Mouse (Mus musculus) kidney, postnatal 4 days (tissue): ENCODE results near the gene Slc35b2.

ENCODE experiments used
- DNase-seq, 2 experiments: peaks; one replicate each; pipeline ENCODE4 v3.0.0; 2021; ENCODE audit warnings: mixed read lengths in 2 of 2

Slc35b2 gene

DNA sequence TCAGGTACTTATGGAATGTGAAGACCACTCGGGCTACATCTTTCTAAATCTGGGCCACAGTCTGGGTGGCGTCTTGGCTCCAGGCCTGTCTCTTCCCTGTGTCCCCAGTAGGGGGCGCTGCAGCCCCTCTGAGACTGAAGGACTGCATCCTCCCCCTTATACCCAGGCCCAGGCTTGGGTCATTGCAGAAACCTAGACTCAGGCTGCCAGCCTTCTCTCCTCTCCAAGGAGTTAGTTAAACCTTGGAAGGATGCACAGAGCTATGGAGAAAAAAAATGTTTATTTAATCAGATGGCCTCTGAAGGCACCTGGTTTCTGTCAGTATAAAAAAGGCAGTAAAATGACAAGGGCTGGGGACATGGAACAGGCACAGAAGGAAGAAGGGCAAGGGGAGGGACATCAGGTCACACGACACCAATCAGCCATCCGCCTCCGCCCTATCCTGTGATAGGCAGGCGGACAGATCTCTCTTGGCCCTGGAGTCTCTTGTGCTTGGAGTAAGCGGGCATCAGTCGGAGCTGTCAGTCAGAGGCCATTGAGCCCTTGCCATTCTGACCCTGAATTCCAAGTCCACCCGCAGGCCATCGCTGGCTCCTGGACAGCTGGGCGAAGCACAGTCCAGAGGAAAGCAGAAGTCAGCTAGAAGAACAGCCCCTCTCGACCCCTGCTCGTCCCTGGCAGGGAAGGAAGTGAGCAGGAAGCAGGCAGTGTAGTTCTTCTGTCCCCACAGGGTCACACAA, 21.4 kb downstream of the Slc35b2 start:
- DNase-seq, result peak; percentile 87 to 91

DNA sequence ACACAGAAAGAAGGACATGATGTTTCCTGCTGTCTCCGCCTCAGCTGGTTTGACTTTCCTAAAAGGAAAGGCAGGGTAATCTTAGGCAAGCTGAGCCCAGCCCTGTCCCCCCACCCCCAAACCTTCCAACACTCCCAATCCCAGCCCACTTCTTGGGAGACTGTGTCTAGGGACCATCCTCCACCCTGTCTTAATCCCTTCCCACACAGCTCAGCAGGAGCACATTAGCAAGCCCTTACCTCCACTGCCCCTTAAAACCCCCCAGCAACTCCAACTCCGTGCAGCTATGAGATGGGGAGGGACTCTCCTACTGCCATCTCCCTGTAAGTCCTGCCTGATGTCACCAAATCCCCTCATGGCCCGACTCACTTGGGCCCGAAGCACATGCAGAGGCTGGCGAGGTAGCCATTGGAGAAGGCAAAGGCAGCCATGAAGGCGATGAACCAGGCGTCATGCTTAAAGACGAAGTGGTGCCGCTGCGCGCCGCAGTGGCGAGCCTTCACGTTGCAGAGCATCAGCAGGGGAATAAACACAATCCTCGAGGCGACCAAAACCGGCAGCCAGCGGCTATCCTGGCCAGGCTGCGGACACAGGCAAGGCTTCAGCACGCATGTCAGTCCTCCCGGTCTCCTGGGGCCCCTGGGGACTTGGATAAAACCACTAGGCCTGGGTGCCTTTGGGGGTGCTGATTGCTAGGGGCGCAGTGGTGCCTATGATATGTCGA, 22.2 kb downstream of the Slc35b2 start:
- DNase-seq, result no peak

DNA sequence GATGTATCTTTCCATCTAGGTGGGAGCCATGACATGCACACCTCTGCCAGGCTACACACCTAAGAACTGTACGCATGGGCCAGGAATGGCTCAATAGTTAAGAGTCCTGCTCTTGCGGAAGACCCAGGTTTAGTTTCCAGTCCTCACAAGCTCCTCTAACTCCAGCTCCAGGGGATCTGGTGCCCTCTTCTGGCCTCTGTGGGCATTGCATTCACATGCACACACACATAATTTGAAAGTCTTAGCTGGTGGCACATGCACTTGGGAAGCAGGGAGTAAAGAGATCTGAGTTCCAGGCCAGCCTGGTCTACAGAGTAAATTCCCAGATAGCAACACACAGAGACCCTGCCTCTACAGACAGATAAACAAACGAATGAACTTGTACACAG, 22.8 kb downstream of the Slc35b2 start:
- peak in 1 of 2 experiments; percentile 59 for DNase-seq

DNA sequence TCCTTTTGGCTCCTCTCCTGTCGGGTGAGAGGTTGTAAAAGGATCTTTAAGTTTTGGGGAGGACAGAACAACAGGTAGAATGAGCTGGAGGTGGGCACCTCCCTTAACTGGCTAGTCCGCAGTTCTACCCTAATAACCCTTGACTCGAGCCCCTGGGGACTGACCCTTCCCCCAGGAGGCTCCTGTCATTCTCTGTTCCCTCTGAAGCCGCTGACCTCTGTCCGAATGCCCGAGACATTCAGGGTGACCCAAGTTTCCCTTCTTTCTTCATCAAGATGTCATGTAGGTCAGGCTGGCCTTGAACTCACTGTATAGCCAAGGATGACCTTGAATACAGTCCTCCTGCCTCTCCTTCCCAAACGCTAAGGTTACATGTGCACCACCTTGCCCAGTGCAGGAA, 24.7 kb downstream of the Slc35b2 start:
- no peak for DNase-seq

DNA sequence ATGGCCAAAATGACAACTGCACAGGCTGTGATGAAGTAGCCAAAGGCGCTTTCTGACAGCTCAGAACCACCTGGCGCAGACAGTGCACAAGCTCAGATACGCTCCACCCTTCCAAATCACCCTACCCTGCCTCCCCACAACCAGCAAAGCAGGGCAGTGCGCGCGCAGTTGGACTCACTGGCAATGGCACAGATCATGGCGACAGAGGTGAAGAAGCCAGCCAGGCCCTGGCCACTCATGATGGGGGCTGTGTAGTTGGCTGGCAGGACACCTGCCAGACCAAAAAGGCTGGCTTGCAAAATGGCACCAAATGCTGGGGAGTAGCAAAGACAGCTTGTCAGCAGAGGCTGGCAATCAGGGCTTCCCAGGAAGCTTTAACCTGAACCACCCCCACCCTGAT, 25.6 kb downstream of the Slc35b2 start:
- no peak for DNase-seq

DNA sequence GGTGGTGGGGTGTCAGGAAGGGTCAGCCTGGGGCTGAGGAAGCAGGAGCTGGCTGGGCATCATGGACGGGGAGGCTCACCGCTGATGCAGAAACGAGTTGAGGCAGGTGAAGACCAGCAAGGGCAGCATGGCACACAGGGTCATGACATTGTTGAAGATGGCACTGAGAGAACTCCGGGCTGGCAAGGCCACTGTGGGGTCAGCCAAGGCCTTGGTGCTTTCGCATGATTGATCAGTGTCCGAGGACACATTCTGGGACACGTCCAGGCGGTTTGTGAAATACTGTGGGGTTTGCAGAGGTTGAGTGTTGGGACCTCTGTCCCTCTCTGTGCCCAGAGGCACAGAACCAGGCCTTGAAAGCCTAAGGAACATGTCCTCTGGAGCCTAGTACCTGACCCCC, 26.2 kb downstream of the Slc35b2 start:
- no peak for DNase-seq

DNA sequence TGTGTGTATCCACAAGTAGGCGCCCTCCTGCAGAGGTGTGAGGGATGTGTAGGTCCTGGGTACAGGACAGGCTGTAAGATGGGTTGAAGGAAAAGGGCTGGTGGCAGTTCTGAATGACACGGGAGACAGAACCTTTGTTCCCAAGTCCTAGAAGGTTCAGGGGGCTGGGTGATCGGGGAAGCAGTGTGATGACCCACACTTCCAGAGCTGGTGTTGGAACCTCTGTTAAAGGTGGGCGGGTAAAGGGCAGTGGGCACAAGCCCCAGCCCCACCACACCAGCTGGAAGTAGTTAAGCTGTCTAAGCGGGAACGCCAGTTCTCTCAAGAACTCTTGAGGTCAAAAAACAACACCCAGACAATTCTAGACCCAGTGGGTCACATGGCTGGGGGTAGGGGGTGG, 26.7 kb downstream of the Slc35b2 start:
- DNase-seq, result no peak

DNA sequence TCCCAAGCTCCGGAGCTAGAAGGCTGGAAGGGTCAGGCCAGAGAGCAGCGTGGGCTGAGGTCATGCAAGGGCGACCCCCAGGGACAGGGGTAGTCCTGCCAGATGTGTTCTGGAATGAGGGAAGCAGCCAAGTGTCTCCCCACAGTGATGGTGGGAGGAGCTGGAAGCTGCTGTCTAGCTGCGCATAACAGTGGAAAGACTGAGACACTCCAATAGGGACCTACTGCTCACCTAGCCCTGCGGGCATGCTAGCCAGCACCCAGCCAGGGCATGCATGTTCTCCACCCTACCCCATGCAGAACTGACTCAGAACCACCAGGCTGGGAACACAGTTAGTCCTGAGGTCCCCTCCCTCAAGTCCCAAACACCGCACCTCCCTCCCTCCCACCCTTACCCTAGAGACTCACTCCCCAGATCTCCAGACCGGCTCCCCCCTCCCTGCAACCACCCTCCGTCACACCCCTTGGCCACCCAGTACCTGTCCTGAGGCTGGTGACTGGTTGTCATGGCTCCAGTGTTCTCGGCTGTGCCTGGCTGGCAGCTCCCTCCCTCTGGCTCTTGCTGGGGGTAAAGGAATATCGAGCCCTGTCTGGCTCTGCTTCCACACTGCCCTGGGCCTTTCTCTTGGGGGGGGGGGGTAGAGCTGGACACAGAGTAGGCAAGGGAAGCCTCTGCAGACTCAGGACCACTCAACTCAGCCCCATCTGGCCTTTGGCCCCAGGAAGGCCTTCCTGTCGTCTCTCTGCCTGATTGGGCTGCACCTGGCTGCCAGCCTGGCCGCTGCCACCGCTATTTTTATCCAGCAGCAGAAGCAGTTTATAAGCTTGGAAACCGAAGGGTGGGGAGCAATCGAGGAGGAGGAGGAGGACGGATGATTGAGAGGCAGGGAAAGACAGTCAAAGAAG, 28.3 kb downstream of the Slc35b2 start:
- DNase-seq, result peak; percentile 52 to 62

DNA sequence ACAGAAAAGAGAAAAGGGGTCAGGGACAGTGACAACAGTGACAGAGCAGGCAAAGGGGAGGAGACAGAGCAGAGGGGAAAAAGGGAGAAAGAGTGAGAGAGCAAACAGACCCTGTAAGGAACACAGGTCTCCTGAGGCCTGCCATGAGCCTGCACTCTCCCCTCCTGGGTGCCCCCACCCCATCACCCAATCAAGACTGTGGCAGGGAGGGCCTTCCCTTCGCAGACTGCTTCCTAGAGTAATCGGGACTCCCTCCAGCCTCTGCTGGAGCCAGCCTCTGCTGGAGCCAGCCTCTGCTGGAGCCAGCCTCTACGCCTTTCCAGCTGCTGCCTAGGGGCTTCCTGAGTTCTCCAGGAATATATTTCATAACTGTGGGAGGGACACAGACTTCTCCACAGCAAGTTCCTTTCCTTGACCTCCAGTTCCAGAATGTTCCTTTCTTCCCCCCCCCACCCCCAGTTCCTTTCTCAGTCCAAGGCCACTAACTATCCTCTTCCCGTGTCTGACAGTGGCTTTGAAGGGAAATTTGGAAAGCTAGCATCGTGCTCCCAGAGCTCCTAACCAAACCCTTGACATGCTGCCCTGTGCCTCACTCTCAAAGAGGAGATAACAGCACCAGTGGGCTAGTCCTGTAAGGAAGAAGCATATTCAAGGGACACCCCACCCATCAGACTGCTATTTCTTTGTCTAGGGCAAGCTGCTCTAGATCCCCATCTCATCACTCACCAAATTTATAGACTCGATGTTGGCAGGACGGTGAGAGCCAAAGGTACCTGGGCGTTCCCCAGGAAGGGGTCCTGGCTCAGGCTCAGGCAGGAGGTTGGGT, 29.1 kb downstream of the Slc35b2 start:
- peak; percentile 55 to 65 for DNase-seq

DNA sequence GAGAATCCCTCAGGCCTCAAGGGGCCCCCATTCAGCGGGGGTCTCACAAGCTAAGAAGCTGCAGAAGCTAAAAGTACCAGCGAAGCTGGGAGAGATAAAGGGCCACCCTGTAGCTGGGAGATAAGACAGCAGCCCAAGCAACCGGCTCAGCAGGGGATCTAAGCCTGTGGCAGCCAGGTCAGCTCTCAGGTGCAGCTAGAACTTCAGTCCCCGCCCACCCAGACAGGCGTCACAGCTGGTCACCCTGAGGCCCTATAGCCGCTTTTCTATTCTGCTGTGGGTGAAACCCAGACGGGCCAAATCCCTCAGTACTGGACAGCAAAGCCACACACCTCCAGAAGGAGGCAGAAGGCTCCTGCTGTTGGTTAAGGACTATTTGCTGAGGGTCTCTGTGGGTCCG, 29.8 kb downstream of the Slc35b2 start:
- DNase-seq, result peak; percentile 49 to 58

DNA sequence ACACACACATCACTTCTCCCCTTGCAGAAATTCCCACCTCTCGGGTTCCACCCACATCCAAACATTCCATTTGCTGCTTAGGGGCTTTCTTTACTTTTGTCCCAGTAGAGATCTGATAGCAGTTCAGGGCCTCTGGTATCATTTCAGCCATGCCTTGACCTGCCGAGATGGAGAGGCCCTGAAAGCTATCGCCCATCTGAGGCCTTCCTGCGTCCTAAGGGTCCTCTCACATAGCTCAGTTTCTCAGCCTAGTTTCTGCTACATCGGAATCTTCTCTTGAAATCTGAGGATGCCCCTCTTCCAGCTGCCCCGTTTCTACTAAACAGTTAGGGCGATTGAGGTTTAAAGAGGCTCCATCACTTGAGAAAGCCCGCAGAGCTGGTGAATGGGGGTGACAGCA, 30.5 kb downstream of the Slc35b2 start:
- no peak for DNase-seq

DNA sequence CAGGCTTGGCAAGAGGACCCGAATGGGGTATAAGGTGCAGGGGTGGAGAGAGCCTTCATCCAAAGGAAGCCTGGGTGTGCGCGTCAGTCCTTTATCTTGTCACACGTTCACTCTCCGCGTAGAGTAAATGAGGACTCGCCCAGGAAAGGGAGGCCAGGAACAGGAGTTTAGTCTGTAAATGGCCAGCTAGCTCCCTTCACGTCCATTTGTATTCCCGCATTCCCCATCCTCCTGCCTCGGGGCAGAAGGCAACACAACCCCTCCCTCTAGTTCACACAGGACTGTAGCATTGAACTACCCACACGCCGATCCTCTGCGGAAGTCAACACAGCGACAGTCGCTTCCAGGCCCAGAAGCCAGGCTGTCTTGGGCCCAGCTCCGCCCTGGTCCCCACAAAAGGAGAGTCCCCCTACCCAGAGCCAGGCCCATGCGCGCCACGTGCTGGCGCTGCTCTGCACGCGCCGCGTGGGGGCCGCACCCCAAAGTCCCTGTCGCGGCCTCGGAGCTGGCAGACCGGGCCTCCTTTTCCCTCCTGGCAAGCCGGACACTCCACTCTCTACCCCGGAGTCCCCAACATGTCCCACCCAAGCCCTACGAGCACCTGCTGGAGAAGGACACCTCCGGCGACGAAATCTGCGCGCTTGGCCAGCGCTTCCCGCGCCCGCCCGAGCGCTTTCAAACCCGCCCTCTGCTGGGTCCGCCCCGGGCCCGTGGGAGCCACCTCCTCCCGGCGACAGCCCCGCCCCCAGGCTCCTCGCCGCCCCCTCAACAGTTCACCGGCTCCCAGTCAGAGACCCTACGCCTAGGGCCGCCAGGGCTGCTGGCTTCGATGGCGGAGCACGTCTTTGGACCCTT, 31.4 kb downstream of the Slc35b2 start:
- DNase-seq, result peak; percentile 88 to 92

DNA sequence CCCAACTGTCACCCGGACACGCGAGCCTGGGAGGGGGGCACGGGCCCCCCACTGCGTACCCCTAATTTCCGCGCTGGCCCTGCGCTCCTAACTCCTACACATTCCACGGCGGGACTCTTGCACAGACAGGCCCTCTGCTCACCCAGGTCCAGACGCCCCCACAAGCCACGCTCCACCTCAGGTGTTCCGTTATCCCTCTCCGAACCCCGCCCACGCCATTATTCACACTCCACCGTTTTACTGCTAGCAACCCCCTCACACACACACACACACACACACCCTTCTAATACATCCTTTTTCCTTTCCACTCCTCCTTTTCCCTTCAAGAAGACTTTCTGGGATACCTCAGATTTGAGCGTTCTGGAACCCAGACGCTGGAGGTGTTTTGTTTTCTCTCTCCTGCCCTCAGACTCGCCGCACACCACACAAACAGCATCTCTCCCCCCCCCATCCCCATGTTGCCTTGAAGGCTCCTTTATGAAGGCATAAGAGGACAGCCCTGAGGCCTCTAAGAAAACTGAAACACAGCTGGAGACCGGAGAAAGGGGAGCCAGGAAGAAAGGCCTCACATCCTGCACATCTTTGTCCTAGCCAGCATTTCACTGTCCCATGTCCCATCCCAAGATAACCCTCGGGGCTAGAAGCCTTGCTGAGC, 32.2 kb downstream of the Slc35b2 start:
- DNase-seq, result peak in 1 of 2 experiments; percentile 60

DNA sequence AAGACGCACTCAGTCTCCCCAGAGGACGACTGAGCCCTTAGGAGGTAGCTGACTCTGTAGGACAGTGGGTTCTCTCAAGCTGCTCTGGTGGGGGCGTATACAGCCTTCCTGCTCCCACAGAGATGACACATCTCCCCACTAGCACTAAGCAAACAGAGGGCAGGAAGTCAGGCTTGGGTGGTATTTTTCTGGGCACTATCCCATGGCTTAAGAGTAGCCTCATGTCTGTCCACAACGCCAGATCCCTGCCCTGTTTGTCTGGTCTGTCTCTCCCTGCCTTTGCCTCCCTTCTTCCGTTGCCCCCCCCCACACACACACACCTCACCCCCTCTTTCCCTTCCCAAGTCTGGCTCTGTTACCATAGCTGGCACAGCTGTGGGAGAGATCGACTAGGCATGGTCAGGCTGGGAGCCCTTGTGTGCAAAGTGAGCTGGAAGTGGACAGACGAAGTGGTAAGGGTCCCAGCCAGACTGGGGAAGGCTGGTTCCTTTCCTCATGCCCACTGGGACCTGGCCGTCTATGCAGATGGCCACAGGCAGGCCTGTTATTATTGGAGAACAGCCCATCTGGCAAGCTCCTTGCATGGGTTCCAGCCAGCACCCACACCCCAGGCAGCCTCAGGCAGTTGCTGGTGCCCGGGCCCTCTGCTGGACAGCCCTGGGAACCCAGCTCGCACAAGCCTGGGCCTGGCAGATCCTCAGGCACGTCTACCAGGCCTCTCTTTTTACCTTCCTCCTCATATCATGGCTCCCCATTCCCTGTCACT, 33.1 kb downstream of the Slc35b2 start:
- DNase-seq, result peak; percentile 78 to 87

DNA sequence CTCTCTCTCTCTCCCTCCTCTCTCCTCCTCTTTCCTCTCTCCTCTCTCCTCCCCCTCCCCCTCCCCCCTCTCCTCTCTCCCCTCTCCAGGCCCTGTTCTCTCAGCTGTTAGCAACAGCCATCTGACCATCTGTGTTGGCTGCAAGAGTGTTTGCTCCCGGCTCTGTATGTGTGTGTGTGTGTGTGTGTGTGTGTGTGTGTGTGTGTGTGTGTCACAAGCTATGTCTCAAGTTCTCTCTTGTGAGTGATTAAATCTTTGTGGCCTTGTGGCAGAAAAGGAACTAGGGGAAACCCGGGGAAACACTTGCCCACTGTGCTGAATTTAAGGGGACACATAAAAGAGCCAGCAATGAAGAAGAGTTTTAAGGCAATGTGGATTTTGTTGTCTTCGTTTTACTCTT, 34.1 kb downstream of the Slc35b2 start:
- peak in 1 of 2 experiments; percentile 43 for DNase-seq

DNA sequence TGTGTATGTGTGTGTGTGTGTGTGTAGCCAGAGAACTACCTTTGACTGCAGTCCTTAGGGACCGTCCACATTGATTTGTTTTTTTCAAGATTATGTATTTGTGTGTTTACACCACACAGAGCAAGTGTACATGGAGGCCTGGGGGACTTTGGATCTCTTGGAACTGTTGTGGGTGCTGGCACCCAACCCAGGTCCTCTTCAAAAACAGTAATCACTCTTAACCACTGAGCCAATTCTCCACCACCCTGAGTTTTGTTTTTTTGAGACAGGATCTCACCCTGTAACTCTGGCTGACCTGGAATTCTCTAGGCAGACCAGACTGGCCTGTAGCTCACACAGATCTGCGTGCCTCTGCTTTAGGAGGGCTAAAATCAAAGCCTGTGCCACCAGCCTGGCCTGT, 34.7 kb downstream of the Slc35b2 start:
- no peak for DNase-seq

DNA sequence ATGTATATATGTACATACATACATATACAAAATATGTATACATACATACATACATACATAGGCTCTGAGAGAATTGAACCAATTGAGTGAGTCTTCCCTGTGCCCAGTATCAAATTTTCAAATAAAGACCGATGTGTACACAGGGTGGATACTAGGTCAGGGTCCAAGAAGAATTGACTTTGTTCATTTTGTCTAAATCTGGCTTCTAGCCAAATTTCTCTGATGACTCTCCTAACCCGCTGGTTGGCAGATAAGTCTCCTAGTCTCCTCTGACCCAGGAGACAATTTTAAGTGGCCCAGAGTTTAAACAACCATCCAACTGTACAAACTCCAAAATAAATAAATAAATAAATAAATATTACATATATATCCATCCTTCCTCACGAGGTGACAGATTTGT, 35.2 kb downstream of the Slc35b2 start:
- no peak for DNase-seq

DNA sequence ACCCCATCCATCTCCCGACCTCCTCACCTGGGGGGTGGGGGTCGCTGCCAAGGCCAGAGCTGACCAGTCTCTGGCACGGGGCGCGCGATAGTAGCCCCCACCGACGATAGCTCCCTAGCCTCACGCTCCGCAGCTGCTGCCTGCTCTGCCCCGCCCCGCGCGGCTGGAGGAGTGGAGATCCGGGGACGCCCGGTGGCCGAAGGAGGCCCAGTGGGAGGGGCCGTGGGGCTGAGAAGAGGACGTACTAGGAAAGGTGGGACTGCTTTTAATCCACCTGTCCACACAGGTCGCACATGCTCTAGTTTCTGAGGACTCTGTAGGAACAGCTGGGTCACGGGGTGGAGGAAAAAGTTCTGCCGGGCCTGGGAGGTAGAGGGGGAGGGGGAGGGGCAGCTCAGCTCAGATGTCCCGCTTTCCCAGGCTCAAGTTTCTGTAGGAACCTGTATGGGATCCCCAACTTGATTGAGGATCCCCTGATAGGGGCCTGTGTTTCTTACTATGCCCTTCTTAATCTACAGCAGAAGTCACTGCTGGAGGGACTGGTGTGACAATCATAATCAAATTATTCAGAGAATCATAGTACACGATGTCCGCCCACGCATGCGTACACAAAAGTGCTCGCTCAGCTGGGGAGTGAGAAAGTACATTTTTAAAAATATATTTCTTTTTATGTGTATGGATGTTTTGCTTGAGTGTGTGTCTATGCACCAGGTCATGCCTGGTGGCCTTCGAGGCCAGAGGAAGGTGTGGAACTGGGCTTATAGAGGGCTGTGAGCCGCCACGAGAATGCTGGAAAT, 36.0 kb downstream of the Slc35b2 start, which contains the start of gene Slc29a1:
Slc29a1 (minus strand) TSS at position 161 of the 797 bp plus-strand sequence.
- DNase-seq, result peak; percentile 84 to 90

DNA sequence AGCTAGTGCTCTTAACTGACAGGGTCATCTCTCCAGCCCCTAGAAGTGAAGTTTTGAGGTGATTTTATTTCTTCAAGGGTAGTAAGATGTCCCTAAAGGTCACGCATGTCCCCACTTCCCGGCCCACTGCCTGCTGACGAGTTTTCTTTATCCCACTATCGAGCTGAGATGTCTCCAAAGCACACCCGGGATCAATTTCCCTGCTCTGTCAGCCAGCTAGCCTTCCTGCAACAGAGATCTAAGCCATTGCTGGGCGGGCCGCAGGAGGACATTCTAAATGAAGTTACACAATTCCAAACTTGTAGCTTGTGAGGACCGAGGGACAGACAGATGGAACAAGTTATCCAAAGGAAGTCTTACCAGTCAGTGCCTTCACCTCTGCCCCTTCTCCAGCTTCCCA, 36.6 kb downstream of the Slc35b2 start:
- no peak for DNase-seq
